Comparison of ENCODE assay signal across 8 mouse cellular contexts in the genomic region with DNA sequence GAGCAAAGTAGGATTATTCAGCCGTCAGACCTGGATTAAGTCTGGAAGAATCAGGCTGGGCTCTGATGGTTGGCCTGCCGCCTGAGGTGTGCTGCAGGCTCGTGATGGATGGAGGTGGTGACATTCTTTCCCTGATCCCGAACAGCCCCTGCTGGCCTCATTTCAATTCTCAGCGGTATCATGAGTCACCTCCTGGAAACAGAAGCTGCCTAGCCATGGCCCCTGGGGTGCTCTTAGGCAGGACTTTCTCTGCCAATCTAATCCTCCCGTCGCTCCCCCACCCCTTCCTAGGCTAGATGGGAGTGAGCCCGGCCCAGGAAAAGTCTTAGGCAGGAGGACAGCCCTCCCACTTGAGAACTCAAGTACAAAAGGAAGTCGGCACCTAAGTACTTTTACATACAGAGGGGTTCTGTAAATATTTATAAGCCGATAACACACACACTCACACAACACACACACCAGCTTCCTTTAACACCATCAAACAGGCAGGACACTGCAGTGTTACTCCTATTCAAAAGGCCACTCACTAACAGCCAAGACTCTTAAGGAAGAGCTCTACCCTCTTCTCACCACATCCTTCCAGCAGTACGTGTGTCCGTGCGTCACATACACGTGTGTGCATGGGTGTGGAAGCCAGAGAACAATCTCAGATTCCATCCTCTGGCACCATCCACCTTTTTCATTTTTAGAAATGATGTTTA.
DNase-seq lines count a peak whose midpoint lies in the region; ATAC-seq and TF ChIP-seq lines count a peak whose summit lies in the region.

No protein-coding gene starts in this region.

- TF ChIP-seq CTCF in E14TG2a.4 (conservative IDR thresholded peaks at IDR 0.05; ENCODE audit: low read length) = no peak
- TF ChIP-seq CTCF in lung, embryonic 14.5 days (IDR thresholded peaks at IDR 0.05; ENCODE audit: low read depth) = no peak

- no peak overlapping the region for H3K4me2 ChIP-seq in hindbrain, embryonic 15.5 days
- H3K4me2 ChIP-seq in lung, embryonic 14.5 days = no peak overlapping the region

- no peak overlapping the region for H3K27ac ChIP-seq in hindbrain, embryonic 15.5 days (replicated peaks)
- H3K27ac ChIP-seq in lung, embryonic 14.5 days (ENCODE audit: low read depth) = no peak overlapping the region

- DNase-seq in adrenal gland, adult 8-10 months = peak; percentile 39
- DNase-seq in gastrocnemius, adult 18-20 months (ENCODE audit: low spot score) = peak; percentile 73
- DNase-seq in lung, embryonic 14.5 days = peak; percentile 58
- peak; percentile 32 for DNase-seq in urinary bladder, postnatal 25 days (ENCODE audit: low spot score)
- no peak for DNase-seq in left cerebral cortex, adult 18-20 months (ENCODE audit: low spot score in 2 of 2)
- no peak for DNase-seq in adipocyte (ENCODE audit: low spot score)

- no peaks in the 10 kb centered on the region for H3K27me3 ChIP-seq in E14TG2a.4 (ENCODE audit: insufficient read depth, low read length)
- no peaks in the 10 kb centered on the region for H3K27me3 ChIP-seq in hindbrain, embryonic 15.5 days
- no peaks in the 10 kb centered on the region for H3K27me3 ChIP-seq in lung, embryonic 14.5 days (ENCODE audit: insufficient read depth, low read length)

- H3K9me3 ChIP-seq in E14TG2a.4 (ENCODE audit: low read length) = no peaks in the 10 kb centered on the region
- no peaks in the 10 kb centered on the region for H3K9me3 ChIP-seq in hindbrain, embryonic 15.5 days
- H3K9me3 ChIP-seq in lung, embryonic 14.5 days (ENCODE audit: low read depth, low read length) = no peaks in the 10 kb centered on the region

- peak; percentile 48; the same call in 1 of the 2 replicates for ATAC-seq in hindbrain, embryonic 15.5 days (ENCODE audit: low FRiP score, low read depth)
- peak; percentile 70 for ATAC-seq in lung, embryonic 14.5 days (ENCODE audit: insufficient read depth)

- H3K36me3 ChIP-seq in E14TG2a.4 (ENCODE audit: insufficient read depth, low read length) = no peaks in the 10 kb centered on the region
- H3K36me3 ChIP-seq in hindbrain, embryonic 15.5 days = no peaks in the 10 kb centered on the region
- H3K36me3 ChIP-seq in lung, embryonic 14.5 days (ENCODE audit: insufficient read depth) = no peaks in the 10 kb centered on the region

- H3K4me3 ChIP-seq in E14TG2a.4 (replicated peaks; ENCODE audit: low read length) = peak overlapping the region; percentile 56
- no peak overlapping the region for H3K4me3 ChIP-seq in hindbrain, embryonic 15.5 days
- H3K4me3 ChIP-seq in lung, embryonic 14.5 days (ENCODE audit: low read depth, low read length) = no peak overlapping the region

- H3K9ac ChIP-seq in hindbrain, embryonic 15.5 days = no peak overlapping the region
- H3K9ac ChIP-seq in lung, embryonic 14.5 days = no peak overlapping the region

- H3K4me1 ChIP-seq in E14TG2a.4 (replicated peaks; ENCODE audit: low read depth, low read length) = peaks cover 56% of the 10 kb centered on the region
- peaks cover 48% of the 10 kb centered on the region for H3K4me1 ChIP-seq in hindbrain, embryonic 15.5 days (replicated peaks)
- H3K4me1 ChIP-seq in lung, embryonic 14.5 days (ENCODE audit: insufficient read depth) = peaks cover 10% of the 10 kb centered on the region; the same call in 1 of the 2 replicates

- WGBS in hindbrain, embryonic 15.5 days = 24% methylated on average over 14 of the region's 14 CpGs
- 14% methylated on average over 14 of the region's 14 CpGs for WGBS in lung, embryonic 14.5 days

Comparison
In these comparisons a context has a peak if more than half of its experiments do, and no peak if none do; other contexts are left out.
1. DNase-seq: peak in adrenal gland, adult 8-10 months (single experiment), gastrocnemius, adult 18-20 months (single experiment), lung, embryonic 14.5 days (single experiment) and urinary bladder, postnatal 25 days (single experiment); none in left cerebral cortex, adult 18-20 months (0 of 2) and adipocyte (single experiment).